Mouse (Mus musculus) cerebellum, adult 2 months (tissue): ENCODE results near the gene Ppp3ca.

Experiments used
- CTCF ChIP-seq: fragments of 200-500 bp; IDR thresholded peaks from 2 replicates; pipeline ENCODE4 v1.5.1; 2011; ENCODE audit warnings: low read depth, mild to moderate bottlenecking, control low read depth, low read length, moderate library complexity, borderline replicate concordance; ENCODE audit not compliant: insufficient read depth
- POLR2A ChIP-seq: fragments of 200-500 bp; IDR thresholded peaks from 2 replicates; pipeline ENCODE4 v1.6.1; 2011; ENCODE audit warnings: low read length, control low read depth, borderline replicate concordance; ENCODE audit not compliant: insufficient read depth

GRCm38 (mm10) chr3:136933071-136933470 is 263.1 kb downstream of the Ppp3ca start:
- TF ChIP-seq CTCF: no peak
- TF ChIP-seq POLR2A: no peak
